ENCODE assay signal across 9 mouse cellular contexts in genomic region chrX:53059426-53060007, GRCm38 (mm10).
DNase-seq lines count a peak whose midpoint lies in the region; ATAC-seq lines count a peak whose summit lies in the region.
"Had no signal": no experiment of that assay in that cellular context is flagged by ENCODE, and none has a peak within 500 bp of the region (broad histone marks: within the 10 kb centered on the region; RNA-seq: fewer than 3 reads in every experiment).

No protein-coding gene starts in this region.

- no peaks in the 10 kb centered on the region for H3K36me3 ChIP-seq in forebrain, embryonic 10.5 days (replicated peaks)
- H3K36me3 ChIP-seq in forebrain, embryonic 15.5 days = no peaks in the 10 kb centered on the region
- no peaks in the 10 kb centered on the region for H3K36me3 ChIP-seq in liver, embryonic 11.5 days (ENCODE audit: control insufficient read depth, insufficient read depth, low read length)
- peaks cover 3% of the 10 kb centered on the region; the same call in 1 of the 2 replicates for H3K36me3 ChIP-seq in embryonic facial prominence, embryonic 14.5 days (ENCODE audit: control insufficient read depth, insufficient read depth, low read length)
- H3K36me3 ChIP-seq in limb, embryonic 15.5 days = no peaks in the 10 kb centered on the region
- H3K36me3 ChIP-seq: liver, embryonic 13.5 days had no signal

- H3K9me3 ChIP-seq in forebrain, embryonic 10.5 days = no peaks in the 10 kb centered on the region
- H3K9me3 ChIP-seq in forebrain, embryonic 15.5 days = no peaks in the 10 kb centered on the region
- H3K9me3 ChIP-seq in liver, embryonic 11.5 days (ENCODE audit: control insufficient read depth, low read length) = no peaks in the 10 kb centered on the region
- H3K9me3 ChIP-seq in embryonic facial prominence, embryonic 14.5 days (ENCODE audit: control insufficient read depth, low read length) = no peaks in the 10 kb centered on the region
- H3K9me3 ChIP-seq in limb, embryonic 15.5 days = no peaks in the 10 kb centered on the region
- H3K9me3 ChIP-seq: liver, embryonic 13.5 days had no signal

- peaks cover 43% of the 10 kb centered on the region for H3K27me3 ChIP-seq in forebrain, embryonic 10.5 days (ENCODE audit: poor library complexity, severe bottlenecking)
- no peaks in the 10 kb centered on the region for H3K27me3 ChIP-seq in forebrain, embryonic 15.5 days
- peaks cover 9% of the 10 kb centered on the region for H3K27me3 ChIP-seq in liver, embryonic 11.5 days (replicated peaks; ENCODE audit: control insufficient read depth, insufficient read depth, low read length)
- no peaks in the 10 kb centered on the region for H3K27me3 ChIP-seq in embryonic facial prominence, embryonic 14.5 days (replicated peaks; ENCODE audit: control insufficient read depth, insufficient read depth, low read length)
- peaks cover 3% of the 10 kb centered on the region; the same call in 1 of the 2 replicates for H3K27me3 ChIP-seq in limb, embryonic 15.5 days

- no peak for DNase-seq in forebrain, embryonic 10.5 days (ENCODE audit: extremely low spot score, low spot score)
- DNase-seq in liver, embryonic 11.5 days (ENCODE audit: low spot score) = no peak
- no peak for DNase-seq in liver
- DNase-seq in embryonic facial prominence, embryonic 14.5 days (ENCODE audit: low spot score) = peak; percentile 38
- DNase-seq in ovary, postnatal 10 days (ENCODE audit: low spot score) = no peak
- no peak for DNase-seq in frontal cortex, postnatal 25 days (ENCODE audit: low spot score in 2 of 2)
- DNase-seq: liver, embryonic 13.5 days had no signal

- no peak overlapping the region for H3K9ac ChIP-seq in forebrain, embryonic 15.5 days (replicated peaks)
- H3K9ac ChIP-seq in liver, embryonic 11.5 days (ENCODE audit: low read depth, low read length) = no peak overlapping the region
- peak overlapping the region; percentile 61; the same call in 1 of the 2 replicates for H3K9ac ChIP-seq in embryonic facial prominence, embryonic 14.5 days (ENCODE audit: low read depth, low read length)
- H3K9ac ChIP-seq in limb, embryonic 15.5 days = no peak overlapping the region
- H3K9ac ChIP-seq: liver, embryonic 13.5 days had no signal

- peaks cover 14% of the 10 kb centered on the region for H3K4me1 ChIP-seq in forebrain, embryonic 10.5 days
- peaks cover 4% of the 10 kb centered on the region; the same call in 1 of the 2 replicates for H3K4me1 ChIP-seq in forebrain, embryonic 15.5 days
- no peaks in the 10 kb centered on the region for H3K4me1 ChIP-seq in liver, embryonic 11.5 days (replicated peaks; ENCODE audit: control insufficient read depth, insufficient read depth, low read length)
- peaks cover 3% of the 10 kb centered on the region for H3K4me1 ChIP-seq in embryonic facial prominence, embryonic 14.5 days (ENCODE audit: control insufficient read depth, insufficient read depth, low read length)
- no peaks in the 10 kb centered on the region for H3K4me1 ChIP-seq in limb, embryonic 15.5 days

- 19% methylated on average over 11 of the region's 11 CpGs for WGBS in forebrain, embryonic 10.5 days
- WGBS in forebrain, embryonic 15.5 days = 33% methylated on average over 11 of the region's 11 CpGs
- WGBS in liver, embryonic 11.5 days = 29% methylated on average over 11 of the region's 11 CpGs
- 35% methylated on average over 11 of the region's 11 CpGs for WGBS in embryonic facial prominence, embryonic 14.5 days
- 32% methylated on average over 11 of the region's 11 CpGs for WGBS in limb, embryonic 15.5 days

- ATAC-seq in forebrain, embryonic 15.5 days (replicated peaks) = no peak
- ATAC-seq in liver, embryonic 11.5 days (replicated peaks; ENCODE audit: low FRiP score) = no peak
- no peak for ATAC-seq in embryonic facial prominence, embryonic 14.5 days (ENCODE audit: low read depth)
- no peak for ATAC-seq in limb, embryonic 15.5 days (ENCODE audit: insufficient number of reproducible peaks, low FRiP score, low TSS enrichment, low read depth)

- H3K4me3 ChIP-seq in forebrain, embryonic 10.5 days = peak overlapping the region; percentile 44
- H3K4me3 ChIP-seq in forebrain, embryonic 15.5 days = no peak overlapping the region
- no peak overlapping the region for H3K4me3 ChIP-seq in liver, embryonic 11.5 days (ENCODE audit: low read depth, low read length)
- peak overlapping the region; percentile 58; the same call in 1 of the 2 replicates for H3K4me3 ChIP-seq in embryonic facial prominence, embryonic 14.5 days (ENCODE audit: low read depth, low read length)
- H3K4me3 ChIP-seq in limb, embryonic 15.5 days = no peak overlapping the region

- no peak overlapping the region for H3K4me2 ChIP-seq in forebrain, embryonic 15.5 days (replicated peaks)
- peak overlapping the region; percentile 70; the same call in 1 of the 2 replicates for H3K4me2 ChIP-seq in liver, embryonic 11.5 days
- peak overlapping the region; percentile 64 for H3K4me2 ChIP-seq in embryonic facial prominence, embryonic 14.5 days (ENCODE audit: low read depth, low read length)
- peak overlapping the region; percentile 45; the same call in 1 of the 2 replicates for H3K4me2 ChIP-seq in limb, embryonic 15.5 days

- no peak overlapping the region for H3K27ac ChIP-seq in forebrain, embryonic 10.5 days
- no peak overlapping the region for H3K27ac ChIP-seq in forebrain, embryonic 15.5 days (replicated peaks)
- H3K27ac ChIP-seq in liver, embryonic 11.5 days (ENCODE audit: low read depth, low read length) = no peak overlapping the region
- peak overlapping the region; percentile 93 for H3K27ac ChIP-seq in embryonic facial prominence, embryonic 14.5 days (replicated peaks; ENCODE audit: low read depth, low read length)
- peak overlapping the region; percentile 95 for H3K27ac ChIP-seq in limb, embryonic 15.5 days
- H3K27ac ChIP-seq: liver, embryonic 13.5 days had no signal

Comparison
In these comparisons a context has a peak if more than half of its experiments do, and no peak if none do; other contexts are left out.
1. H3K4me3 ChIP-seq: peak in forebrain, embryonic 10.5 days (single experiment) and embryonic facial prominence, embryonic 14.5 days (single experiment); none in forebrain, embryonic 15.5 days (single experiment), liver, embryonic 11.5 days (single experiment) and limb, embryonic 15.5 days (single experiment).
2. H3K27ac ChIP-seq: peak in embryonic facial prominence, embryonic 14.5 days (single experiment) and limb, embryonic 15.5 days (single experiment); none in forebrain, embryonic 10.5 days (single experiment), forebrain, embryonic 15.5 days (single experiment) and liver, embryonic 11.5 days (single experiment).